Mouse (Mus musculus) R1 (cell line): Measurements from ENCODE around the gene Prim1.

ENCODE experiments used
- DNase-seq: peaks from one replicate; pipeline ENCODE4 v3.0.0-alpha.2; 2018; ENCODE audit warnings: low read depth, low spot score

Gene Prim1

DNA sequence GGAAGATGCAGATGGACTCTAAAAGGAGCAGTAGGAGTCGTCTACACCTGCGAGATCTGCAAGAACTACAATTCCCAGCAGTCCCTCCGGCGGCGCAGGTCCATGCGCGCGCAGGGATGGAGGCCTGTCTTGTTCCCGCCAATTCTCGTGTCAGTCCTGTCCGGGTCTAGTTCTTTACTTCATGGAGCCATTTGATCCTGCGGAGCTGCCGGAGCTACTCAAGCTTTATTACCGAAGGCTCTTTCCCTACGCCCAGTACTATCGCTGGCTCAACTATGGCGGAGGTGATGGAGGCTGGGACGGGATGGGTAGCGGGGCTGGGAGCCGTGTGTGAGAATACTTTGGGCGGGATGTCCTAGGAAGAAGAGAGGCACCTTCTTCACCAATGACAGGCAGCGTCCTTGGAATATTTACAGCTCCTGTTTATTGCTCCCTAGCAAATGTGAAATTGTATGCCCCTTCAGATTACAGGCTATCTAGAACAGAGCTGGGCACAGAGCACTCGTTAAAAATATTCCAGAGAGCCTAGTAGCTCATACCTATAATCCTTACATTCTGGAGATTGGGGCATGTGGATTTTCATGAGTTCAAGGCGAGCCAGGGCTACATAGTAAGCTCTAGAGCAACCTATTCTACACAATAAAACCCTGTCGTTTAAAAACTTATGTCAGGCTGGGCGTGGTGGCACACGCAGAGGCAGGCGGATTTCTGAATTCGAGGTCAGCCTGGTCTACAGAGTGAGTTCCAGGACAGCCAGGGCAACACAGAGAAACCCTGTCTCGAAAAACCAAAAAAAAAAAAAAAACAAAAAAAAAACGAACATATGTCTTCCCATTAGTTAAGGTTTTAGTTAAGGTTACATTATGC, at the start of gene Prim1:
TSS of gene Prim1 (plus strand) at position 101 of the 867 bp plus-strand sequence.
- peak; percentile 94 for DNase-seq

DNA sequence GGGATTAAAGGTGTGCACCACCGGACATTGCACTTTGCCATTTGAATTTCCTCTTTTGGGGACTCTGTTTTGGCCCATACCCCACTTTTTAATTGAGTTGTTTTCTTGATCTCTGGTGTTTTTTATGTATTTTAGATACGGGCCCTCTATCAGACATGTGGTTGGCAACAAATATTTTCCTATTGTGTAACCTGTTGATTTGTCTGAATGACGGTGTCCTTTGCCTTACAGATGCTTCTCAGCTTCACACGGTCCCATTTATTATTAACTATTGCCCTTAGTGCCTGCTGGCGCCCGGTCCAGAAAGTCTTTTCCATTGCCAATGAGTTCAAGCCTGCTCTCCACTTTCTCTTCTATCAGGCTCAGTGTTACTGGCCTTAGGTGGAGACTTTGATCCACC, 48.5 kb upstream of the Prim1 start:
- no peak for DNase-seq

DNA sequence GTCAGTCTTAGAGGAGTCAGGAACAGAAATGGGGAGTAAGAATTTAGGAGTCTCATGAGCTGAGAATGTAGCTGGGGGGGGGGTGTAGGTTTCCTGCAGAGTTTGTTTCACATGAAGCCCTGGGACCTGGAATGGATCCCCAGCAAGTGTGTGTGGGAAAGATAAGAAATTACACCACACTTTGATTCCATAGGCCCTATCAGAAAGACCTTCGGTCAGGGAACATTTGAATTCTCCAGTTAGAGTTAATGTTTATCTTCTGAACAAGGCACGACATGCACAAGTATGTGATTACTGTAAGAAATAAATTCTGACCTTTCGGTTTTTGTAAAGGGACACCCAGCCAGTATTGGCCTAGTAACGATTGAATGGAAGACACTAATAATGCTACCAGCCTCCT, 45.1 kb upstream of the Prim1 start:
- DNase-seq: no peak

DNA sequence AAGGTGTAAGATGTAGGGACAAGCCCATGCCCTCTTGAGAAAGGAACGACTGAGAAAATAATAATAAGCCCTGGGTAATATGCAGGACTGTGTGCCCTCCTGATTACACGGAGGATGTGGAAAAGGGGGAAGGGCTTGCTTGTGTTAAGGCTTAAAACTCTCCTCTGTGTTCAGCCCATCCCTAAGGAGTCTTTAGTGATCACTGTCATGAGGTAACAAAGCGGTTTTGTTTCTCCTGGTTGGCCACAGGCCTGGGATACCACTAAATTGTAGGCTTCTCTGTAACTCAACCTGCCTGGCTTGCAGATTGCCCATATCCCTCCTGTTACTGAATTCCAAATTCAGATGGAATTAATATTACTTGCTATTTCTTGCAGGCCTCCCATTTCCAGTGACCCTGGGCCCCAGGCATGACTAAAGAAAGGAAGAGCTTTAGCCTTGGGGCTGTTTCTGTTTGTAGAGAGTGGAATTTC, 44.6 kb upstream of the Prim1 start:
- DNase-seq: no peak

DNA sequence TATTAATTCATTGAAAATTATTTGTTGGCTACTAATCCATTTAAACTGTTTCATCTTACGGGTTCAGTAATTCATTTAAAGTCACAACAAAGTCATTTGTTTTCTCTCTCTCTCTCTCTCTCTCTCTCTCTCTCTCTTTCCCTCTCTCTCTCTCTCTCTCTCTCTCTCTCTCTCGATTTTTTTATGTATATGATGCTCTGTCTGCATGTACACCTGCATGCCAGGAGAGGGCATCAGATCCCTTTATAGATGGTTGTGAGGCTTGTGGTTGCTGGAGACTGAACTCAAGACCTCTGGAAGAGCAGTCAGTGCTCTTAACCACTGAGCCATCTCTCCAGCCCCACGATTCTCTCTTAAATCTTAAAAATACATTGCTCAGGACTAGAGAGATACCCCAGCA, 43.8 kb upstream of the Prim1 start:
- peak; percentile 53 for DNase-seq

DNA sequence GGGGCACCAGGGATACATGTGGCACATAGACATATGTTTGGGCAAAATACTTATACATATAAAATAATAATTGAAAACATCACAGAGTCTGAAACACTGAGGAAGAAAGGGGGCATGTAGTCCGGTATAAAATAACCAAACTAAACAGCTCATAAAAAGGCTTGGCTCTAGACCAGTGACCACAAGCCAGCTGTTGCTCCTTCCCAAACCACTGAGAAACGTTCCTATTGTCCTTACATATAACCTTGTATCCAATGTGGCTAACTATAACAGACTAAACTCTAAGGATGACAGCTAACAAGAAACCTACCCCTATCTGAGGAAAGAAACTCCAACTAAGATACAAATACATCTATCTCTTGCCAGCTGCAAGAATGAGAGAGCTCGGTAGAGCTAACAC, 40.9 kb upstream of the Prim1 start:
- no peak for DNase-seq

DNA sequence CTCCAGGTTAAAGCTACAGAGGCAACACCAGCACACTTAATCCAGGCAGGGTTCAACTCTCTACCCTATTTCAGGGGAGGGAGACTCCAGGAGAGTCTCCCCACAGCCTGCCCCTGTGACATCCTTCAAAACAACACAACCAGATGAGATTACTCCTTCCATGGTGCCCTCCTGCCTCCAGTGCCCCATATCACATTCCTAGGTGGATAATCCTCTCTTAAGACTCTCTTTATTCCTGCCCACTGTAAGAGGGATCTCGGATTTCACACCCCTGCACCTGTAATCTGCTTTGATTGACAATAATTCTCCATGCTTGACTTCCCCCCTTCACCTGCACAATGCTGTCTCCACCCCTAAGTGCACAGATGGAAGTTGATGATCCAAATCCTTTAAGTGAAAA, 39.5 kb upstream of the Prim1 start:
- no peak for DNase-seq

DNA sequence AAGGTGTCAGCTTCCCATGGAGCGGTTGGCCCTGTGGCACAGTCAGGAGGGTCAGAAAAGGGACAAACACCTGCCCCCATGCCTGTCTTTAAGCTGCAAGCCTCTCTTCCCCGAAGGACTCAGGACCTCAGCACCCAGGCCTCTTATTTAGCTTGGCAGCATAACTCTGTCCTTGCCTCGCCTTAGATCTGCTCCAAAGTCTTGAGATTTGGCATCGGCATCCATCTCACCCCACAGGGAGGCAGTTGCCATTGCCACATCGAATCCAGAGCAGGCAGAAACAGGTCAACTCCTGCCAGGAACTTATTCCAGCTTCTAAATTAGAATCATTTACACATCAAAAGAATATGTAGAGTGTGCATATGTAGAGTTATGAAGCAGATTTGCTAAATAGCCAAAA, 30.3 kb upstream of the Prim1 start:
- DNase-seq: no peak

DNA sequence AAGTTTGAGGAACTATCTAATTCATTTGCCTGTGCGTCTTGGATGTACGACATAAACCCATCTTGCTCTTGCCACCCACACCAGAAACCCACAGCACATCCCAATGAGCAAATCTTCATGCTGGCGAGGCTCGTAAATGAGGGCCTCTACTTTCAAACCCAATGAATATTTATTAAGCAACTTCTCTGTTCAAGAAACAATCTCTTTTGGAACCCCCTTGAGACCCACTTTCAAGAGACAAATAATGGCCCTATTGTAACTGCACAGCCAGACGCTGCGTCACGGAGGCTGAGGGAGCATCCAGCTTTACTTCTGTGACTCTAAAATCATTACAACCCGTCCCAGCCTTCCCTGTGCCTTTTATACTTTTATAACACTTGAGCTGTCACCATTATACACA, 29.4 kb upstream of the Prim1 start:
- DNase-seq: no peak

DNA sequence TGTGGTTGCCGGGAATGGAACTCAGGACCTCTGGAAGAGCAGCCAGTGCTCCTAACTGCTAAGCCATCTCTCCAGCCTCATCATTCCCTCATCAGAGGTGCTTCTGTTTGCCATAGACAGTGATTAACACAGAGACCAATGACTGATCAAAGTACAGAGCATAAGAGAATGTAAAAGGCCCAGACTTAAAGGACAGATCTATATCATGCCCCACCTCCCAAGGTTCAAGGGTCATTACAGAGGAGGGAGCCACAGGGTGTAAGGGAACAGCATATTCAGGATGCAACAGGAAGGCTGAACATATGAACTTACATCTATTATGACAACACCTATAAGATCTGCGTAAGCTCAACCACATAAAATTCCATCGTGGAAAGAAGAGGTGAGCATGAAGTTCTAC, 18.3 kb upstream of the Prim1 start:
- no peak for DNase-seq

DNA sequence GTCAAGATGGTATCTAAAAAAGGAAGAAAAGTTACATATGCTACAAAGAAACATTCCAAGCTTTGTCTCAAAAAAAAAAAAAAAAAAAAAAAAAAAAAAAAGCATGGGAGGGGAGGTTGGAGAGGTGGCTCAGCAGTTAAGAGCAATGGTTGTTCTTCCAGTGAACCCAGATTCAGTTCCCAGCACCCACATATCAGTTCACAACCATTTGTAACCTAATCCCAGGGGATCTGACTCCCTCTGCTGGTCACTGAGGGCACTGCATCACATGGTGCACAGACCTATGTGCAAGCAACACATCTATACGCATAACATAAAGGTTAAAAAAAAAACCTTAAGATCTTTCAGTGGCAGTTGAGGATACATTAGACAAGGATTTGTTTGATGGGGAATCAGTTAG, 16.7 kb upstream of the Prim1 start:
- DNase-seq: peak; percentile 62

DNA sequence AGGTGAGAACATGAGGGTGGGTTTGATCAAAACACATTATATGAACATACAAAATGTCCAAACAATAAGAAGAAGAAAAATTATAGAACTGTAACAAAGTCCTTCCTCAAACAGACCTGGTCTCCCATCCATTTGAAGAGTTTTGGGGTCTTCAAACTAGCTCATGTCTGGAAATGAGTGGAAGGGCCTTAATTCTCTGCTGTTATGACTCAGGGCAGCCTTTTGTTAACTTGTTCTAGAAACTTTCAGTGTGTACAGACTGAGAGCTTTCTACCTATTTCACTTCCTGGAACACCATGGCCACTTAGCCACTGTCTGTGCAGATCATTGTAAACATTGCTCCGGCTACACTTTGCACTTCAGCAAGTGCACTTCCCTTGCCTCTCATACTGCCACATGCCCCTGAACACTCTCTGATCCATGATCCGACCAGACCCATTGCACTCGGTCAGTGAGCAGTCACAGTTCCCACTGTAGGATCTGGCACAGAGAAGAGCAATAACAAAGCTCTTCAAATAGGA, 11.6 kb upstream of the Prim1 start:
- no peak for DNase-seq

DNA sequence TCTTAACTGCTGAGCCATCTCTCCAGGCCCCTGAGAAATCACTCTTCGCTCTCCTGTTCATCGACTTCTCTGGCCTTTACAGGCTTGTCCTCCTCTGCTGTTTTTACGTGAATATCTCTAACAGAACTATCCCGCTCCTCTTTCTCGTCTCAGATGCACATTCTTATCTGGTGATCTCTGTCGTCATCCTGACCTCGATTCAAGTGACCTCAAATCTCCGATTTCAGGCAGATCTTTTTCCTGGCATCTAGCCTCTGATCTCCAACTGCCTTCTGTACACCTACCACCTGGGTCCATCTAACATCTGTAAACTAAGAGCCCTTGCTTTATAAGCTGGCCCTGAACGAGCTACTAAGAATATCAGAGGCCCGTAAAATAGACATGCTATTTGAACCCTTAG, 10.1 kb upstream of the Prim1 start:
- DNase-seq: no peak

DNA sequence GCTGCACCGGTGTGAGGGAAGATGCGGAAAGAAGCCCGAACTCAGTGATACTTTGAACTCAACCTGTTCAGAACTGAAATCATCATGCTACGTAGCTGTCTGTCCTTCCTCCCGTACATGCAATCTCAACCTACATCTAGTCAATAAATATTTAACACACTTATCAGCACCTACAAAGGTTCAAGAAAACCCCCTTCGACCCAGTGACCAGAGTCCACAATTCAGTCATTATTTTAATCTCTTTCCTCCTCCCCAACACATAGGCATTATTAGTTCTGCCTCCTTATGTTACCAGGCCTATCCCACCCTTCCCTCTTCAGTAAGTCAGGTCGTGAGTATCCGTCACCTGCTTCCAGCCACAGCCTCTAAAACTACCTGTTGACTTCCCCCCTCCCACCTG, 9.5 kb upstream of the Prim1 start:
- no peak for DNase-seq

DNA sequence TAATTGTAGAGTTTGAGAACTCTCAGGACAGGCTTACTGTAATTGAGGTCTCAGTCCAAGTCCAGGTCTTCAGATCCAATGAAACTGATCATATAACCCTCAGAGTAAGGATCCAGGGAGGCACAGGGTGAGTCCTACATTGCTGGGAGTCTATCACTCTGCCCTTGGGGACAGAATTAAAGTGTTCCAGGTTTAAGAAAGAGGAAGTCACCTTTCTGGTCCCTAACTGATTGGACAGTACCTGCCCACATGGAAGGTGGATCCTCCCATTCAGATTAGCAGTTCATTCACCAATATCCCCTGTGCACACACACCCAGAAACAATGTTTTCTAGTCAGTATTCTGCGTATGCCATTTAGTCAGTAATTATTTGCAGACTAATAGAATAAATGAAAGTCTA, 7.5 kb upstream of the Prim1 start, which contains the start of gene Hsd17b6:
TSS of gene Hsd17b6 (minus strand) at position 166 of the 400 bp plus-strand sequence.
- no peak for DNase-seq

DNA sequence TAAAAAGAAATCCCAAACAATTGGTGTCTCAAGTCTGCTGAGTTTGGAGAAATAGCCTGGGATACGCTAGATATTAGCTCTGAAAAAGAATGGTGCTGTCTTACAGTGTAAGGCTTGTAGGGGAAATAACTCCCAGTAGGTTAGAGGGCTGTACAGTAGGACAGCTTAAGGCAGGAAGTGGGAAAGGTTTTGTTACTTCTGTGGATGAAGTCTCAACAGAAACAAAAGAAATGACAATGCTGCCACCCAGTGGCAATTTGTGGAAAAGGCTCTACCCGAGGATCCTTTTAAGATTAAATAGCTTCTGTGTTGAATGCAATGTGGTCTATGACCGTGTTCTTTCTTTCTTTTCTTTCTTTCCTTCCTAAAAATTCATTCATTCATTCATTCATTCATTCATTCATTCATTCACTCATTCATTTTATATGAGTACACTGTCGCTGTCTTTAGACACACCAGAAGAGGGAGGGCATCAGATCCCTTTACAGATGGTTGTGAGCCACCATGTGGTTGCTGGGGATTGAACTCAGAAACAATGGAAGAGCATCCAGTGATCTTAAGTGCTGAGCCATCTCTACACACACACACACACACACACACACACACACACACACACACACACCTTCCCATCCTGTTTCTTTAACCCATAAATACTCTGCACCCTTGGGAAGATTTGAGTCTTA, 6.6 kb upstream of the Prim1 start:
- peak; percentile 89 for DNase-seq

DNA sequence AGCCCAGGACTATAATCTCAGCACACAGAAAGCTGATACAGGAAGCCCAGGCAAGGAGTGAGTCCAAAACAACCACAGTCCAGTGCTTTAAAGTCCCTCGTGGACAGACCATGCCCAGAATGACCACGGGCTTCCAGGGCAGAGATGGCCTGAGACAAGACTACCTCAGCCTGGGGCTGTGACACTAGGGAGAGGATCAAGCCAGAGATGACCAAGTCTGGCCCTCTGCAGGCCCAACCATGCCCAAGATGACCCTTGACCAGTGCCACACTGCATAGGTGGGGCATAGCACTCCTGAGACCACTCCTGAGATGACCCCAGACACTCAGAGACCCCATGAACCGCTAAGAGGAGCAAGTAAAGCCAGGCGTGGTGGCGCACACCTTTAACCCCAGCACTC, 5.2 kb upstream of the Prim1 start:
- no peak for DNase-seq

DNA sequence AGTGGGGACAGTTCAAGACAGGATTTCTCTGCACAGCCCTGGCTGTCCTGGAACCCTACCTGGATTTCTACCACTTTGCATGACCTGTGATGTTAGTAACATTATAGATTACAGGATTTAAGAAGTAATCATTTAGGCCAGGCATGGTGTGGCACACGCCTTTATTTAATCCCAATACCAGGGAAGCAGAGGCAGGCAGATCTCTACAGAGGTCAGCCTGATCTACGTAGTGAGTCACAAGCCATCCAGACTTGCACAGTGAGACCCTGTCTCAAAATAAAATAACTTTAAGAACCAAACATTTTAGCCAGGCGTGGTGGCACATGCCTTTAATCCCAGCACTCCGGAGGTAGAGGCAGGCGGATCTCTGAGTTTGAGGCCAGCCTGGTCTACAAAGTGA, 7.2 kb downstream of the Prim1 start:
- DNase-seq: no peak

DNA sequence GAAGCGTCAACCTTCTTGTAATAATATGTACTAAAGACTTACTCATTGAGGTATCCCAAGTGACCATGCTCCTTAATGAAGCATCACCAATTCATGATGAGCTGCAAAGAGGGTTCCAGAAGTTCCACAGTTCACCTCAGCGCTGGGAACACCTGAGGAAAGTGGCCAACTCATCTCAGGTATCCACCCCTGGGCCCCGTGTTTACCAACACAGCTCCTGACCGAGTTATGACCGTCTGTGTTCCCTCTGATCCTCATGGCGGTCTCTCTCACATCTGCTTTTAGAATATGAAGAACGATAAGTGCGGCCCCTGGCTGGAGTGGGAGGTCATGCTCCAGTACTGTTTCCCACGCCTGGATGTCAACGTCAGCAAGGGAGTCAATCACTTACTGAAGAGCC, 8.5 kb downstream of the Prim1 start:
- no peak for DNase-seq

DNA sequence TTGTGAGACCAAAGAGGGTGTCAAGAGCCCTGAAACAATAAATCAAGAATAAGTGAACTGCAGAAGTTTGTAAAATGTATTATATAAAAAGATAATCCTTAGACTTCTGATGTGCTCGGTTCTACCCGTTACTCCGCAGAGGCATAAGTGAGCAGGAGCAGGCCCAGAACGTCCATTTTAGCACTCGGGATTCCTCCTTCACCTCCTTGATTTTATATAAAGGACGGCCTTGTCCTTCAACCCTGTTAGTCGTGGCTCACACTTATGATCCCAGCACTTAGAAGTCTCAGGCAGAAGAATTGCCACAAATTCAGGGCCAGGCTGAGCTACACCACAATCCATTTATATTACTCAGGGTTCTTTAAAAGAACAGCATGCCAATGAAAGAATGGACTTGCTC, 15.0 kb downstream of the Prim1 start:
- no peak for DNase-seq

DNA sequence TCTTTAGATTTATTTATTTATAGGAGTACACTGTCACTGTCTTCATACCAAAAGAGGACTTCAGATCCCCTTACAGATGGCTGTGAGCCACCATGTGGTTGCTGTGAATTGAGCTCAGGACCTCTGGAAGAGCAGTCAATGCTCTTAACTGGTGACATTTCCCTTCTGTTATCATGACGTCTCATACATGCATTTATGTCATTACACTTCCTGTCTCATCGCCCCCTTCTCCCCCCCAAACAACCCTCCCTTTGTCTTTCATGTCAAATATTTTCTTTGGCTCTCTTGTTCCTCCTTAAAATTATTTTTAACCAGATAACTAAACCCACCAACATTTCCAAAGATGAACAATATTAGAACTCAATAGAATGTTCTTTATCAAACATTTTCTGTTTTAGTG, 15.9 kb downstream of the Prim1 start:
- no peak for DNase-seq

DNA sequence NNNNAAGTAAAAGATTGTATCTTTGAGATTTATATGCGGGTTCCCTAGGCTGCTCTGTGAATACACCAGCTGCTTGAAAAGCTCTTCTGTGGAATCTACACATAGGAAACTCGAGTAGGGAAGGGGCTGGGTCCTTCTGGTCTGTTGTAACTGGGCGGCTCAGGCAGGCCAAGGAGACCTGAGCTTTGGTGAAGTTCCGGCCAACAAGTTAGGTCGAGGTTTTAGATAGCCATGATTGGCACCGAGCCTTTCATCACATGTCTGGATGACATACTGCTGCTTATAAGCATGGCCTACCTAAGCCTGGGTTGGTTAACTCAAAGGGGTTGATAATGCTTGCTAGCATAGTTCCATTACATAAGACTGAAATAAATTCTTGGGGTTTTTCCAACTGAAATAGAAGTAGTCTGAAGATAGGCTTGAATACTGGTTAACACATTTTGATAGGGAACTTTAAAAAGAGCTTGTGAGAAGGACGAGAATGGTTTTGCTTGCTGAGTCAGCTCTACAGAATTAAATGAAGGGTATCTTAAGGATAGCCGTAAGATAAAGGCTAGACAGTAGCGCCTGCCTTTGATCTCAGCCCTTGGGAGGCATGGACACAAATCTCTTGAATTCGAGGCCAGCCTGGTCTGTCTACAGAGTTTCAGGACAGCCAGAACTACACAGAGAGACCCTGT, 21.9 kb downstream of the Prim1 start:
- DNase-seq: peak; percentile 64
